Mouse (Mus musculus) gastrocnemius, postnatal 25 days (tissue): ENCODE data around the gene Ucp1. TPM values are rescaled to one million over a fixed set of nuclear protein-coding genes. Genes with fewer than 3 reads are reported as not detected.

ENCODE experiments used
- DNase-seq: peaks from one replicate; pipeline ENCODE4 v3.0.0; 2022
- total RNA-seq, 2 experiments: library from RNA; stranded (reverse); gene quantifications; 1 replicate in 1 of 2; 2 replicates in 1 of 2; pipeline ENCODE4 v1.2.3; 2021

Ucp1 gene
- total RNA-seq, 2 experiments from 2014 or later, result not detected

GRCm38 (mm10) chr8:83331899-83332697, 41.9 kb downstream of the Ucp1 start, which contains the start of gene Elmod2:
Gene Elmod2 (minus strand): TSS chr8:83332486.
- DNase-seq, result peak; percentile 97

DNA sequence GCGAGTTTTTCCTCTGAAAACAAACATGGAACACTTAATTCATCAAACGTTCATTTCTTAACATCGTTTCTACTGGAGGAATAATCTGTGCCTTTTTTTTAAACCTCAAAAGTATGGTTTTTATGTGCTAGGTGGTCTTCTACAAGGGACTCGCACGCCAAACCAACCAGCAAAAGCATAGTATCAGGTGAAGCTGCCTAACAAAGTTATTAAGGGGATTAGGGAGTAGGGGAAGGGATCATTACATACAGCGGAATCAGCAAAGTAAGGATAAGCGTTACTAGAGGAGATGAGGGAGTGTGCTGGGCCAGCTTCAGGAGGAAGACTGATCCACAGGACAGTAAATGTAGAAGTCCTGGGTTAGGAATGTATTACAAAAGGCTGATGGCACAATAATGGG, 42.7 kb downstream of the Ucp1 start:
- DNase-seq, result no peak

DNA sequence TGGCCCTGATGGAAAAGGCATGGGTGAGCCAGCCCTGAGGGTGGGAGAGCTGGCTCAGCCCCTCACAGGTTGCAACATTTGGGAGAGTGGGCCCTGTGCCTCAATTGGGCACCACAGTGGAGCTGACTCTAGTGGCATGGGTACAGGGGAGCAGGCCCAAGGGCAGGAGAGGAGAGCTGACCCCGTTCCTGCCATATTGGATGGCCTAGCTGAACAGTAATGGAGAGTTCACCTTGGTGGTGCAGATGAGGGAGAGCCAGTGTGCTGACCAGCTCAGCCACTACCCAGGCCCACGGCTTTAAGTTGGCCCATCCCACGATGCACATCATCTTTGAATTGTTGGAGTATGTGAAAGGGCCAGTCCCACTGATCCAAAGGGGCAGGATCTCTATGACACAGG, 51.9 kb downstream of the Ucp1 start:
- DNase-seq, result no peak

- DNase-seq, result no peak
These were observed 52.5 kb downstream of the Ucp1 start for GRCm38 (mm10) chr8:83342693-83343092.

Other genes with a start within 250 kb of the Ucp1 start
- under 1 TPM; 0.87 to 0.96 TPM for gene Tbc1d9, start 125.0 kb upstream of the Ucp1 start, total RNA-seq
- not detected for gene Gm10645, start 124.2 kb upstream of the Ucp1 start, total RNA-seq
- 1 to 10 TPM; 5.9 to 8.0 TPM for gene Elmod2, start 42.1 kb downstream of the Ucp1 start, total RNA-seq
- not detected for gene Mgat4d, start 58.1 kb downstream of the Ucp1 start, total RNA-seq
- gene Clgn, start 99.5 kb downstream of the Ucp1 start, total RNA-seq, result not detected
- gene Scoc, start 168.0 kb downstream of the Ucp1 start, total RNA-seq, result 10 to 100 TPM; 40.0 to 43.9 TPM
- gene Olfr370, start 245.4 kb downstream of the Ucp1 start, total RNA-seq, result not detected